ENCODE assay signal across 8 mouse cellular contexts in the genomic region with DNA sequence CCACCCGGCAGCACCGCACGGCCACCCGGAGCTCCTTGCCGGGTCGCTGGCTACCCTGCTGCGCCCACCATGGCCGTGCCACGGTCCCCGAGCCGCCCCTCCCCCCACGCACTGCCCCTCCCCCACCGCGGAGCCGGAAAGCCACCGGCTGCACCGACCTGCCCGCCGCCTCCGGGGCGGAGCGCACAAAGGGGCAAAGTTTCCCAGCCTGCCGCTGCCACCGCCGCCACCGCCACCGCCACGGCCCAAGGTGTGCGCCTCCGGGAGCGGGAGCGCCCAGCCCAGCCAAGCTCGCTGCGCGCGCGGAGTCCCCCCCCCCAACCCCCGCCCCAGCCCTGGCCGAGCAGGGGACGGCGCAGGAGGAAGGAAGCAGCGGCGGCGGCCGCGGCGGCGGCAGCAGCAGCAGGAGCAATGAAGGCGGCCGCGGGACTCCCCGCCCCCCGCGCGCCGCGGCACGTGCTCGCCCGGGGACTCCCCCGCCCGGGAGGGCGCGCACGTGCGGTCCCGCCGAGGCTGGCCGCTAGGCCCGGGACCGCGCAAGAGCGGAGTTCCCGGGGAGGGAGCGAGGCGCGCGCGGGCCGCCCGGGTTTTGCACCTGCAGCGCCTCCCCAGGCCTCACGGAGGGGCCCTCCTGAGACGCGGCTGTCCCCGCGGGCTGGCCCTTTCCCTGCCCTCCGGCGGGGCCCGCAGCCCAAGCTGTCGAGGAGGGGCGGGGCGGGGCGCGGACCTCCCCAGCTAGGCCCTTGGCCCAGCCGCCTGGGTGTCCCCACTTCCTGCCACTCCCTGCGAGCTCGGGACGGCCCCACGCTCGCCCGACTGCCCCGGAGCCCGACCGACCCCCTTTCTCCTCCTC. TPM values are rescaled to one million over a fixed set of nuclear protein-coding genes. Genes with fewer than 3 reads are reported as not detected.
A peak's percentile ranks its signal among the peaks of the same experiment; 100 is the strongest.
DNase-seq lines count a peak whose midpoint lies in the region; ATAC-seq and TF ChIP-seq lines count a peak whose summit lies in the region.

No protein-coding gene starts in this region.

- H3K4me1 ChIP-seq in embryonic facial prominence, embryonic 10.5 days, result peaks cover 86% of the 10 kb centered on the region
- peaks cover 11% of the 10 kb centered on the region for H3K4me1 ChIP-seq in heart, adult 2 months (ENCODE audit: control insufficient read depth, insufficient read depth, low read length)
- peaks cover 56% of the 10 kb centered on the region for H3K4me1 ChIP-seq in liver, embryonic 16.5 days (ENCODE audit: control insufficient read depth, low read depth, low read length)
- peaks cover 16% of the 10 kb centered on the region for H3K4me1 ChIP-seq in stomach, postnatal 0 days (replicated peaks; ENCODE audit: control insufficient read depth, insufficient read depth)

- no peaks in the 10 kb centered on the region for H3K27me3 ChIP-seq in embryonic facial prominence, embryonic 10.5 days (replicated peaks; ENCODE audit: low read depth, poor library complexity, severe bottlenecking)
- H3K27me3 ChIP-seq in heart, adult 2 months (ENCODE audit: control insufficient read depth, insufficient read depth, low read length), result no peaks in the 10 kb centered on the region
- H3K27me3 ChIP-seq in liver, embryonic 16.5 days (ENCODE audit: control insufficient read depth, insufficient read depth, low read depth, low read length), result peaks cover 10% of the 10 kb centered on the region
- no peaks in the 10 kb centered on the region for H3K27me3 ChIP-seq in stomach, postnatal 0 days (ENCODE audit: control insufficient read depth, insufficient read depth, low read length)

- H3K9me3 ChIP-seq in embryonic facial prominence, embryonic 10.5 days, result no peaks in the 10 kb centered on the region
- H3K9me3 ChIP-seq in liver, embryonic 16.5 days (replicated peaks; ENCODE audit: control insufficient read depth, low read length), result no peaks in the 10 kb centered on the region
- no peaks in the 10 kb centered on the region for H3K9me3 ChIP-seq in stomach, postnatal 0 days (ENCODE audit: control insufficient read depth, low read length)

- TF ChIP-seq CTCF in heart, adult 2 months (IDR thresholded peaks at IDR 0.05), result peak; percentile 56
- TF ChIP-seq CTCF in stomach, postnatal 0 days (IDR thresholded peaks at IDR 0.05; ENCODE audit: low read depth), result peak; percentile 45

- H3K4me2 ChIP-seq in liver, embryonic 16.5 days (ENCODE audit: low read depth, low read length), result peak overlapping the region; percentile 93
- peak overlapping the region; percentile 93 for H3K4me2 ChIP-seq in stomach, postnatal 0 days (replicated peaks; ENCODE audit: low read depth)

- H3K27ac ChIP-seq in embryonic facial prominence, embryonic 10.5 days (replicated peaks), result peak overlapping the region; percentile 100
- H3K27ac ChIP-seq in heart, adult 2 months, result peak overlapping the region; percentile 82
- peak overlapping the region; percentile 79 for H3K27ac ChIP-seq in liver, embryonic 16.5 days (ENCODE audit: low read length)
- H3K27ac ChIP-seq in stomach, postnatal 0 days (replicated peaks), result peak overlapping the region; percentile 97

- H3K9ac ChIP-seq in heart, adult 2 months (ENCODE audit: low read depth, low read length), result peak overlapping the region; percentile 77
- H3K9ac ChIP-seq in liver, embryonic 16.5 days (ENCODE audit: low read depth, low read length), result peak overlapping the region; percentile 77
- H3K9ac ChIP-seq in stomach, postnatal 0 days (ENCODE audit: low read length), result peak overlapping the region; percentile 92

- TF ChIP-seq EP300 in heart, adult 2 months (IDR thresholded peaks at IDR 0.05; ENCODE audit: insufficient read depth, low read depth, low read length), result no peak
- no peak for TF ChIP-seq EP300 in stomach, postnatal 0 days (optimal IDR thresholded peaks at IDR 0.05)

- ATAC-seq in liver, embryonic 16.5 days (ENCODE audit: low read depth), result peak; percentile 76
- ATAC-seq in stomach, postnatal 0 days (ENCODE audit: low FRiP score, low TSS enrichment), result peak; percentile 80

- peaks cover 35% of the 10 kb centered on the region for H3K36me3 ChIP-seq in embryonic facial prominence, embryonic 10.5 days (replicated peaks)
- peaks cover 2% of the 10 kb centered on the region; the same call in 1 of the 2 replicates for H3K36me3 ChIP-seq in heart, adult 2 months (ENCODE audit: control insufficient read depth, insufficient read depth, low read length)
- H3K36me3 ChIP-seq in liver, embryonic 16.5 days (ENCODE audit: control insufficient read depth, insufficient read depth), result no peaks in the 10 kb centered on the region
- no peaks in the 10 kb centered on the region for H3K36me3 ChIP-seq in stomach, postnatal 0 days (ENCODE audit: control insufficient read depth, insufficient read depth, low read length)

- intact Hi-C loops in heart, adult 2 months (cut with DNase I), result loop anchor here (1.0 to 5.0 kb wide), 3 partner anchors 16 to 99 kb away; partner anchors contain the start of gene Dguok

- peak; percentile 44 for DNase-seq in 3T3-L1 (ENCODE audit: low read depth, low spot score)
- peak; percentile 84 to 95 for DNase-seq in adrenal gland, adult (ENCODE audit: inconsistent age in 2 of 2, low spot score in 1 of 2)
- DNase-seq in embryonic facial prominence, embryonic 10.5 days (ENCODE audit: low spot score), result peak; percentile 84
- peak; percentile 88 to 91 for DNase-seq in heart, adult 2 months
- DNase-seq in kidney, adult 18-20 months, result peak; percentile 84
- peak; percentile 86 for DNase-seq in neural tube, embryonic 10.5 days (ENCODE audit: extremely low spot score, low spot score)
- DNase-seq in stomach, postnatal 0 days (ENCODE audit: low spot score), result peak; percentile 89

- WGBS in embryonic facial prominence, embryonic 10.5 days, result under 1% methylated on average over 97 of the region's 105 CpGs
- WGBS in heart, adult 2 months, result 2% methylated on average over 63 of the region's 105 CpGs
- WGBS in liver, embryonic 16.5 days (ENCODE audit: insufficient replicate concordance), result under 1% methylated on average over 69 of the region's 105 CpGs
- WGBS in stomach, postnatal 0 days, result 0% methylated on average over 38 of the region's 105 CpGs

- H3K79me2 ChIP-seq in heart, adult 2 months (replicated peaks; ENCODE audit: control insufficient read depth, insufficient read depth, low read length), result no peaks in the 10 kb centered on the region

- TF ChIP-seq POLR2A in heart, adult 2 months (IDR thresholded peaks at IDR 0.05; ENCODE audit: insufficient read depth, low read depth, low read length), result peak; percentile 34; the same call in 1 of the 2 replicates

- H3K4me3 ChIP-seq in embryonic facial prominence, embryonic 10.5 days, result peak overlapping the region; percentile 96
- peak overlapping the region; percentile 78 for H3K4me3 ChIP-seq in heart, adult 2 months
- peak overlapping the region; percentile 69 for H3K4me3 ChIP-seq in liver, embryonic 16.5 days (ENCODE audit: low read depth, low read length)
- H3K4me3 ChIP-seq in stomach, postnatal 0 days (ENCODE audit: low read depth, low read length), result peak overlapping the region; percentile 82

RNA-seq across cellular contexts. Expression of gene Tet3, which starts 2.5 kb away (rescaled TPM):
- polyA plus RNA-seq in embryonic facial prominence, embryonic 10.5 days (2016; fragmentation: Nextera tagmentation; extraction: Ambion mirVana), result 45.1 and 50.0 TPM in 2 replicates
- total RNA-seq in heart, adult 2 months (2021), result 10 to 100 TPM; 13.7 to 23.6 TPM
- 6.2 and 7.6 TPM in 2 replicates for polyA plus RNA-seq in heart, adult 2 months (2012; rRNA removed)
- 9.3 and 13.7 TPM in 2 replicates for polyA plus RNA-seq in liver, embryonic 16.5 days (2015; fragmentation: Nextera tagmentation; extraction: Ambion mirVana)
- polyA plus RNA-seq in stomach, postnatal 0 days (2015; fragmentation: Nextera tagmentation; extraction: Ambion mirVana), result 21.4 and 22.7 TPM in 2 replicates

RNA-seq across cellular contexts. Expression of gene Dguok, which starts 50.4 kb away (rescaled TPM):
- 61.0 and 62.1 TPM in 2 replicates for polyA plus RNA-seq in embryonic facial prominence, embryonic 10.5 days (2016; fragmentation: Nextera tagmentation; extraction: Ambion mirVana)
- total RNA-seq in heart, adult 2 months (2021), result 10 to 100 TPM; 32.4 to 33.7 TPM
- polyA plus RNA-seq in heart, adult 2 months (2012; rRNA removed), result 48.1 and 67.3 TPM in 2 replicates
- 24.1 and 24.3 TPM in 2 replicates for polyA plus RNA-seq in liver, embryonic 16.5 days (2015; fragmentation: Nextera tagmentation; extraction: Ambion mirVana)
- polyA plus RNA-seq in stomach, postnatal 0 days (2015; fragmentation: Nextera tagmentation; extraction: Ambion mirVana), result 44.2 and 45.8 TPM in 2 replicates

Comparison
In these comparisons a context has a peak if more than half of its experiments do, and no peak if none do; other contexts are left out.
1. Peak in every context shown above with its lines: DNase-seq, ATAC-seq, H3K4me3 ChIP-seq and H3K27ac ChIP-seq.